Mouse (Mus musculus) inflammation-experienced regulatory T-cells, adult 6 months (primary cell): ENCODE measurements at regions not wholly inside any gene's neighbourhood (a gene's known extent, or its start where the extent isn't known, plus 50 kb on each side); places are given as distances from the start of the nearest gene placed in this dataset.

Experiments
- ATAC-seq: one replicate; pipeline ENCODE4 v1.8.0; 2017

GRCm38 (mm10) chr13:84878178-84878849 is 310.9 kb upstream of the Ccnh start:
- no peak for ATAC-seq

- ATAC-seq = no peak
Measured at GRCm38 (mm10) chr13:84905347-84905981, 283.7 kb upstream of the Ccnh start.

GRCm38 (mm10) chr13:84905994-84906393 is 283.2 kb upstream of the Ccnh start:
- no peak for ATAC-seq

DNA sequence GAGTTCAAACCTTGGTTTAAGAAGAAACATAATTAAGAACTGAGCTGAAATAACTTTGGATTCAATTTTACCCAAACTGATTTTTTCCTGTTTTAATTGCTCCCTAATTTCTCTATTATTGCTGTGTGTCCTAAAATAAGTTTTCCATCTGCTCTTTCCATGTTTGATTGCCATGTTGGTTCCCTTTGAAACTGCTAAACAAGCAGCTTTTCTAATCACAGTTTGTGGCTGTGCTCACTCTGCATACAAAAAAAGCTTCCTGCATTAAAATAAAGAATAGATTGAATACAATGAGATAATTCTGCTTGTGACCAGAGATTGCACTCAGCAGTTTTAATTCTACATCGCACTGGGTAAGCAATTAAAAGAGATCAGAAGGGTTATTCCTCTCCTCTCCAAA is 257.9 kb upstream of the Ccnh start:
- no peak for ATAC-seq

GRCm38 (mm10) chr13:84935610-84936009 is 253.6 kb upstream of the Ccnh start:
- no peak for ATAC-seq

GRCm38 (mm10) chr13:84939695-84940094 is 249.5 kb upstream of the Ccnh start:
- ATAC-seq = no peak

GRCm38 (mm10) chr13:84940936-84941335 is 248.3 kb upstream of the Ccnh start:
- ATAC-seq = no peak

DNA sequence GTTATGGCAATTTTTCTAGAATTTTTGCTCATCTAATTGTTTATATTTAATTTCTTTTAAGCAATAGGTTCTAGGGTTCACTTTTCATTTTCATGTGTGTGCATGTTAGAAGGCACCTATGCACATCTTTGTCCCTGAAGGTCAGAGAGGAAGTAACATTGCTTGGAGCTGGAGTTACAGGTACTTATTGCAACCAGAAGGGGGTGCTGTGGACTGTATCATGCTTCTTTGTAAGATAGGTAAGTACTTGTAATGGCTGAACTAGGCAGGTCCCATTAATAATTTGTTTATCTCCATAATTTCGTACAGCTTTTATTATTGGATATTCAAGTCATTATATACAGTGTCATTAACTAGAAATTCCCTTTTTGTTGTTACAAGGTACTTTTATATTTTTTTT is 238.3 kb upstream of the Ccnh start:
- peak; percentile 63 for ATAC-seq

- no peak for ATAC-seq
Measured at GRCm38 (mm10) chr13:84953161-84953560, 236.0 kb upstream of the Ccnh start.

- ATAC-seq = no peak
Measured at GRCm38 (mm10) chr13:84953760-84954159, 235.4 kb upstream of the Ccnh start.

GRCm38 (mm10) chr13:84968943-84969342 is 220.3 kb upstream of the Ccnh start:
- no peak for ATAC-seq
